Mouse (Mus musculus) heart, adult 2 months (tissue): ENCODE data around the gene Zfp651.

ENCODE experiments used
- CTCF ChIP-seq: fragments of 200-600 bp; IDR thresholded peaks from 2 replicates; pipeline ENCODE4 v1.8.1; 2022; ENCODE audit warnings: antibody characterized with exemption, mild to moderate bottlenecking, moderate library complexity
- POLR2A ChIP-seq: fragments of 200-500 bp; IDR thresholded peaks from 2 replicates; pipeline ENCODE4 v1.6.1; 2011; ENCODE audit warnings: mild to moderate bottlenecking, low read depth, low read length, control low read depth; ENCODE audit not compliant: insufficient read depth

DNA sequence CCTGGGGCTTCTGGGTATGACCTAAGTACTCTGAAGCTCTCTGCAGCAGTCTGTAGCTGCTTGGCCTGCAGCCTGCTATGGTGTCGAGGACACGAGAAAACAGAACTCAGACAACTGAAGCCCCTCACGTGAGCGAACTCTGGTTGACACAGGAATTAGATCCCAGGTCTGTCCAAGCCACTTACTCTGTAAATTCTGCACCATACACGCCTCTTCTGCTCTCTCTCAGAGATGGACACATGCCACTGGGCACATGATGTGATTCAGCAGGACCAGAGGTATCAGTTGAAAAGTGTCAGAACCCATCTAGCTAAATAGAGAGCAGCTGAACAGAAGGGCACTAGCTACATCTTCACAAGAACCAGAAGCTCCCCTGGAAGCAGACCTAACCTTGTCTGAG lies 13.3 kb downstream of the Zfp651 start:
- TF ChIP-seq POLR2A, result no peak
- TF ChIP-seq CTCF, result no peak
